22 mouse cellular contexts compared by ENCODE assay signal in the genomic region with DNA sequence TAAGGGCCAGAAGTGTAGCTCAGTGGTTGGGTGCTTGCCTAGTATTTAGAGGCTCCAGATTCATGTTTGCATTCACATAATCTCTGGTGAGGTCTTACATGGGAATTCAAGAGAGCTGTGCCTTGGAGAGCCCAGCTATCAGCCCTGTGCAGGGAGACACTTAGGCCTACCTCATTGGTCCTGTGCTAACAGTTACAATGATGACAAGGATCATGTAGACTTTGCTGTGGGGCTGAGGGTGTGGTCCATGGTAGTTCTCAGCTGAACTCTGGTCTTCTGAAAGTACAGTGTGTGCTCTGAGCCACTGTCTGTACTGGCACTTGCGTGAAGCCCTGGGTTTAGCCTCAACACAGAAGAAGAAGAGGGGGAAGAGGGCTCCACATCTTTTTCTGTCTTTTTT. TPM values are rescaled to one million over a fixed set of nuclear protein-coding genes. Genes with fewer than 3 reads are reported as not detected.
DNase-seq lines count a peak whose midpoint lies in the region; ATAC-seq and TF ChIP-seq lines count a peak whose summit lies in the region.
"Had no signal": no experiment of that assay in that cellular context is flagged by ENCODE, and none has a peak within 500 bp of the region (broad histone marks: within the 10 kb centered on the region; RNA-seq: fewer than 3 reads in every experiment).

No protein-coding gene starts in this region.

- no peaks in the 10 kb centered on the region for H3K4me1 ChIP-seq in intestine, embryonic 15.5 days (replicated peaks)
- H3K4me1 ChIP-seq in liver, embryonic 12.5 days = peaks cover 10% of the 10 kb centered on the region
- peaks cover 6% of the 10 kb centered on the region for H3K4me1 ChIP-seq in liver, embryonic 16.5 days (ENCODE audit: control insufficient read depth, low read depth, low read length)
- peaks cover 9% of the 10 kb centered on the region; the same call in 1 of the 2 replicates for H3K4me1 ChIP-seq in small intestine, adult 2 months (ENCODE audit: control insufficient read depth, insufficient read depth, insufficient read length, low read length)
- H3K4me1 ChIP-seq in midbrain, embryonic 15.5 days = no peaks in the 10 kb centered on the region
- H3K4me1 ChIP-seq: embryonic facial prominence, embryonic 13.5 days; heart, embryonic 12.5 days had no signal

- no peak overlapping the region for H3K4me3 ChIP-seq in intestine, embryonic 15.5 days (replicated peaks)
- H3K4me3 ChIP-seq in liver, embryonic 12.5 days = no peak overlapping the region
- H3K4me3 ChIP-seq in liver, embryonic 16.5 days (ENCODE audit: low read depth, low read length) = no peak overlapping the region
- H3K4me3 ChIP-seq in small intestine, adult 2 months (ENCODE audit: low read depth, low read length) = no peak overlapping the region
- H3K4me3 ChIP-seq in midbrain, embryonic 15.5 days = no peak overlapping the region
- H3K4me3 ChIP-seq: embryonic facial prominence, embryonic 13.5 days; forebrain, embryonic 12.5 days; gastrocnemius, adult 2 months; heart, embryonic 12.5 days; hindbrain, embryonic 10.5 days had no signal

- no peak overlapping the region for H3K4me2 ChIP-seq in intestine, embryonic 15.5 days (replicated peaks)
- no peak overlapping the region for H3K4me2 ChIP-seq in liver, embryonic 12.5 days
- H3K4me2 ChIP-seq in liver, embryonic 16.5 days (ENCODE audit: low read depth, low read length) = no peak overlapping the region
- no peak overlapping the region for H3K4me2 ChIP-seq in midbrain, embryonic 15.5 days
- H3K4me2 ChIP-seq: embryonic facial prominence, embryonic 13.5 days; forebrain, embryonic 12.5 days; heart, embryonic 12.5 days; hindbrain, embryonic 14.5 days had no signal

- 78% methylated on average over 1 of the region's 1 CpGs for WGBS in intestine, embryonic 15.5 days
- WGBS in liver, embryonic 12.5 days (ENCODE audit: insufficient replicate concordance) = 94% methylated on average over 1 of the region's 1 CpGs
- WGBS in liver, embryonic 16.5 days (ENCODE audit: insufficient replicate concordance) = 64% methylated on average over 1 of the region's 1 CpGs
- WGBS in small intestine, adult 2 months = 25% methylated on average over 1 of the region's 1 CpGs
- WGBS in midbrain, embryonic 15.5 days = 87% methylated on average over 1 of the region's 1 CpGs

- no peak for DNase-seq in spleen, adult 18-20 months
- no peak for DNase-seq in thymus, postnatal 10 days (ENCODE audit: low spot score in 2 of 2)
- no peak for DNase-seq in cerebellum, adult 8-10 months
- DNase-seq: adrenal gland, adult 2 months; adrenal gland, postnatal 25 days; cerebellum, adult 2 months; cerebellum, postnatal 14 days; gastrocnemius, adult 2 months; gastrocnemius, postnatal 25 days had no signal

- TF ChIP-seq CTCF in small intestine, adult 2 months (IDR thresholded peaks at IDR 0.05; ENCODE audit: extremely low read depth, insufficient read length, insufficient replicate concordance, low read depth, low read length) = no peak

- no peaks in the 10 kb centered on the region for H3K9me3 ChIP-seq in intestine, embryonic 15.5 days
- no peaks in the 10 kb centered on the region for H3K9me3 ChIP-seq in liver, embryonic 12.5 days (replicated peaks)
- no peaks in the 10 kb centered on the region for H3K9me3 ChIP-seq in liver, embryonic 16.5 days (replicated peaks; ENCODE audit: control insufficient read depth, low read length)
- H3K9me3 ChIP-seq in midbrain, embryonic 15.5 days = no peaks in the 10 kb centered on the region
- H3K9me3 ChIP-seq: embryonic facial prominence, embryonic 13.5 days; forebrain, embryonic 12.5 days; heart, embryonic 12.5 days; hindbrain, embryonic 10.5 days had no signal

- H3K27me3 ChIP-seq in intestine, embryonic 15.5 days (replicated peaks) = no peaks in the 10 kb centered on the region
- H3K27me3 ChIP-seq in liver, embryonic 12.5 days (replicated peaks) = no peaks in the 10 kb centered on the region
- H3K27me3 ChIP-seq in liver, embryonic 16.5 days (ENCODE audit: control insufficient read depth, insufficient read depth, low read depth, low read length) = no peaks in the 10 kb centered on the region
- H3K27me3 ChIP-seq in small intestine, adult 2 months (ENCODE audit: control insufficient read depth, insufficient read depth, low read length) = no peaks in the 10 kb centered on the region
- no peaks in the 10 kb centered on the region for H3K27me3 ChIP-seq in midbrain, embryonic 15.5 days (replicated peaks)
- H3K27me3 ChIP-seq: CH12.LX; embryonic facial prominence, embryonic 13.5 days; forebrain, embryonic 12.5 days; heart, embryonic 12.5 days; Patski had no signal

- ATAC-seq in intestine, embryonic 15.5 days = peak; percentile 87
- ATAC-seq in liver, embryonic 12.5 days = peak; percentile 64
- peak; percentile 53; the same call in 1 of the 2 replicates for ATAC-seq in liver, embryonic 16.5 days (ENCODE audit: low read depth)
- ATAC-seq in midbrain, embryonic 15.5 days (replicated peaks) = no peak
- ATAC-seq: forebrain, embryonic 16.5 days; Patski had no signal

- no peak for TF ChIP-seq POLR2A in small intestine, adult 2 months (IDR thresholded peaks at IDR 0.05; ENCODE audit: low read depth, low read length)

- H3K36me3 ChIP-seq in intestine, embryonic 15.5 days = no peaks in the 10 kb centered on the region
- no peaks in the 10 kb centered on the region for H3K36me3 ChIP-seq in liver, embryonic 12.5 days
- no peaks in the 10 kb centered on the region for H3K36me3 ChIP-seq in liver, embryonic 16.5 days (ENCODE audit: control insufficient read depth, insufficient read depth)
- no peaks in the 10 kb centered on the region for H3K36me3 ChIP-seq in small intestine, adult 2 months (ENCODE audit: control insufficient read depth, insufficient read depth, low read length)
- no peaks in the 10 kb centered on the region for H3K36me3 ChIP-seq in midbrain, embryonic 15.5 days (replicated peaks)
- H3K36me3 ChIP-seq: embryonic facial prominence, embryonic 13.5 days; forebrain, embryonic 12.5 days; heart, embryonic 12.5 days; hindbrain, embryonic 10.5 days had no signal

- no peak overlapping the region for H3K27ac ChIP-seq in intestine, embryonic 15.5 days
- H3K27ac ChIP-seq in liver, embryonic 12.5 days = no peak overlapping the region
- H3K27ac ChIP-seq in liver, embryonic 16.5 days (ENCODE audit: low read length) = no peak overlapping the region
- peak overlapping the region; percentile 91 for H3K27ac ChIP-seq in small intestine, adult 2 months (ENCODE audit: insufficient read depth, low read depth, low read length)
- H3K27ac ChIP-seq in midbrain, embryonic 15.5 days = no peak overlapping the region
- H3K27ac ChIP-seq: embryonic facial prominence, embryonic 13.5 days; forebrain, embryonic 12.5 days; gastrocnemius, adult 2 months; hindbrain, embryonic 10.5 days; hindbrain, embryonic 14.5 days had no signal

- no peak overlapping the region for H3K9ac ChIP-seq in intestine, embryonic 15.5 days
- no peak overlapping the region for H3K9ac ChIP-seq in liver, embryonic 12.5 days
- no peak overlapping the region for H3K9ac ChIP-seq in liver, embryonic 16.5 days (ENCODE audit: low read depth, low read length)
- H3K9ac ChIP-seq in midbrain, embryonic 15.5 days = no peak overlapping the region
- H3K9ac ChIP-seq: embryonic facial prominence, embryonic 13.5 days; forebrain, embryonic 12.5 days; heart, embryonic 12.5 days; hindbrain, embryonic 14.5 days had no signal

RNA-seq across cellular contexts. Expression of a gene that starts 20.8 kb away (rescaled TPM):
- 19.5 and 25.7 TPM in 2 replicates for polyA plus RNA-seq in intestine, embryonic 15.5 days (2015; fragmentation: Nextera tagmentation; extraction: Ambion mirVana)
- polyA plus RNA-seq in liver, embryonic 12.5 days (2016; fragmentation: Nextera tagmentation; extraction: Ambion mirVana) = 13.7 and 14.6 TPM in 2 replicates
- polyA plus RNA-seq in liver, embryonic 16.5 days (2015; fragmentation: Nextera tagmentation; extraction: Ambion mirVana) = 41.4 and 45.8 TPM in 2 replicates
- polyA plus RNA-seq in small intestine, adult 2 months (2012; rRNA removed) = 379 and 1,527 TPM in 2 replicates
- 3.6 and 3.8 TPM in 2 replicates for polyA plus RNA-seq in midbrain, embryonic 15.5 days (2015; fragmentation: Nextera tagmentation; extraction: Ambion mirVana)

RNA-seq across cellular contexts. Expression of a gene that starts 48.6 kb away (rescaled TPM):
- polyA plus RNA-seq in intestine, embryonic 15.5 days (2015; fragmentation: Nextera tagmentation; extraction: Ambion mirVana) = 61.5 and 63.4 TPM in 2 replicates
- 45.1 and 49.6 TPM in 2 replicates for polyA plus RNA-seq in liver, embryonic 12.5 days (2016; fragmentation: Nextera tagmentation; extraction: Ambion mirVana)
- polyA plus RNA-seq in liver, embryonic 16.5 days (2015; fragmentation: Nextera tagmentation; extraction: Ambion mirVana) = 27.0 and 30.9 TPM in 2 replicates
- 27.2 and 94.6 TPM in 2 replicates for polyA plus RNA-seq in small intestine, adult 2 months (2012; rRNA removed)
- polyA plus RNA-seq in midbrain, embryonic 15.5 days (2015; fragmentation: Nextera tagmentation; extraction: Ambion mirVana) = 47.5 and 49.3 TPM in 2 replicates
